ENCODE assay signal across 15 mouse cellular contexts in the genomic region with DNA sequence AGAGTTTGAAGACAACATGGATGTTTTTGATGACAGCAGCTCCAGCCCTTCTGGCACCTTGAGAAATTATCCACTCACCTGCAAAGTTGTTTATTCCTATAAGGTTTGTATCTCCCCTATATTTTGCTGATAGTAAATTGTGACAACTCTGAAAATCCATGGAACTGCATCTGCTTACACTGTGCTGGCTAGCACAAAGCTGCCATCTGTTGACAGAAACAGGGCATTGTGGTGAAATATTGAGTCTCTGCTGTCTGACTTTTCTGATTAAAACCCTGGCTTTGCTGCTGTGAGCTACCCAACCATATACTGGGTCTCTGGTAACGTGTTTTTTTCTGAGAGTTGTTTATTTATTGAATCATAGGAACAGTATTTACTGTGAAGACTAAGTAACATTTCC. TPM values are rescaled to one million over a fixed set of nuclear protein-coding genes. Genes with fewer than 3 reads are reported as not detected.
DNase-seq lines count a peak whose midpoint lies in the region; ATAC-seq and TF ChIP-seq lines count a peak whose summit lies in the region.
"Had no signal": no experiment of that assay in that cellular context is flagged by ENCODE, and none has a peak within 500 bp of the region (broad histone marks: within the 10 kb centered on the region; RNA-seq: fewer than 3 reads in every experiment).

No protein-coding gene starts in this region.

- H3K9me3 ChIP-seq in kidney, postnatal 0 days (replicated peaks; ENCODE audit: low read length) = no peaks in the 10 kb centered on the region
- H3K9me3 ChIP-seq in stomach, postnatal 0 days (ENCODE audit: control insufficient read depth, low read length) = no peaks in the 10 kb centered on the region
- H3K9me3 ChIP-seq: kidney, embryonic 15.5 days; limb, embryonic 15.5 days; neural tube, embryonic 13.5 days had no signal

- WGBS in kidney, postnatal 0 days = 73% methylated on average over 1 of the region's 1 CpGs
- WGBS in lung, adult 2 months = 63% methylated on average over 1 of the region's 1 CpGs
- WGBS in stomach, postnatal 0 days = 60% methylated on average over 1 of the region's 1 CpGs

- H3K4me2 ChIP-seq in kidney, postnatal 0 days (ENCODE audit: low read length) = no peak overlapping the region
- H3K4me2 ChIP-seq in stomach, postnatal 0 days (replicated peaks; ENCODE audit: low read depth) = no peak overlapping the region
- H3K4me2 ChIP-seq: kidney, embryonic 15.5 days; limb, embryonic 15.5 days; neural tube, embryonic 13.5 days had no signal

- TF ChIP-seq POLR2A in lung, adult 2 months (IDR thresholded peaks at IDR 0.05; ENCODE audit: borderline replicate concordance, extremely low read depth, low read depth, low read length) = no peak

- no peak for DNase-seq in kidney, postnatal 0 days (ENCODE audit: low spot score)
- DNase-seq in kidney, adult 8-10 months = no peak
- peak; percentile 20 for DNase-seq in lung, postnatal 10 days
- no peak for DNase-seq in lung, adult 2 months
- peak; percentile 29 for DNase-seq in adipocyte (ENCODE audit: low spot score)
- DNase-seq in stomach, postnatal 0 days (ENCODE audit: low spot score) = no peak
- DNase-seq in T-cell, adult 2 months (ENCODE audit: low spot score) = no peak
- DNase-seq: cerebellum, adult 9-10 months; embryo, embryonic 11 days; gastrocnemius, postnatal 14 days; heart, postnatal 36 days had no signal

- ATAC-seq in kidney, postnatal 0 days (replicated peaks; ENCODE audit: low FRiP score, low read depth) = no peak
- no peak for ATAC-seq in stomach, postnatal 0 days (ENCODE audit: low FRiP score, low TSS enrichment)
- ATAC-seq: forebrain, embryonic 16.5 days had no signal

- no peak overlapping the region for H3K27ac ChIP-seq in kidney, postnatal 0 days
- H3K27ac ChIP-seq in stomach, postnatal 0 days (replicated peaks) = no peak overlapping the region
- H3K27ac ChIP-seq: kidney, embryonic 15.5 days; limb, embryonic 15.5 days; neural tube, embryonic 13.5 days had no signal

- peaks cover 10% of the 10 kb centered on the region for H3K36me3 ChIP-seq in kidney, postnatal 0 days (ENCODE audit: insufficient read depth, low read length)
- peaks cover 3% of the 10 kb centered on the region; the same call in 1 of the 2 replicates for H3K36me3 ChIP-seq in stomach, postnatal 0 days (ENCODE audit: control insufficient read depth, insufficient read depth, low read length)

- no peak for TF ChIP-seq EP300 in stomach, postnatal 0 days (optimal IDR thresholded peaks at IDR 0.05)

- H3K27me3 ChIP-seq in kidney, postnatal 0 days (ENCODE audit: insufficient read depth, low read length) = no peaks in the 10 kb centered on the region
- H3K27me3 ChIP-seq in stomach, postnatal 0 days (ENCODE audit: control insufficient read depth, insufficient read depth, low read length) = no peaks in the 10 kb centered on the region
- H3K27me3 ChIP-seq: kidney, embryonic 15.5 days; limb, embryonic 15.5 days; neural tube, embryonic 13.5 days had no signal

- peak; percentile 52 for TF ChIP-seq CTCF in kidney, postnatal 0 days (IDR thresholded peaks at IDR 0.05; ENCODE audit: low read depth)
- TF ChIP-seq CTCF in lung, adult 2 months (IDR thresholded peaks at IDR 0.05; ENCODE audit: insufficient read depth, low read length) = no peak
- peak; percentile 58 for TF ChIP-seq CTCF in stomach, postnatal 0 days (IDR thresholded peaks at IDR 0.05; ENCODE audit: low read depth)

- no peaks in the 10 kb centered on the region for H3K4me1 ChIP-seq in kidney, postnatal 0 days (replicated peaks; ENCODE audit: insufficient read depth, low read length)
- peaks cover 1% of the 10 kb centered on the region for H3K4me1 ChIP-seq in lung, adult 2 months (ENCODE audit: control insufficient read depth, insufficient read depth, low read length)
- H3K4me1 ChIP-seq in stomach, postnatal 0 days (replicated peaks; ENCODE audit: control insufficient read depth, insufficient read depth) = no peaks in the 10 kb centered on the region
- H3K4me1 ChIP-seq: kidney, embryonic 15.5 days; neural tube, embryonic 13.5 days had no signal

- no peak overlapping the region for H3K9ac ChIP-seq in kidney, postnatal 0 days (ENCODE audit: low read depth, low read length)
- H3K9ac ChIP-seq in stomach, postnatal 0 days (ENCODE audit: low read length) = no peak overlapping the region
- H3K9ac ChIP-seq: kidney, embryonic 15.5 days; limb, embryonic 15.5 days; neural tube, embryonic 13.5 days had no signal

- H3K4me3 ChIP-seq in kidney, postnatal 0 days (replicated peaks; ENCODE audit: low read depth, low read length) = no peak overlapping the region
- H3K4me3 ChIP-seq in lung, adult 2 months (replicated peaks; ENCODE audit: extremely low read depth, low read depth, low read length) = no peak overlapping the region
- no peak overlapping the region for H3K4me3 ChIP-seq in stomach, postnatal 0 days (ENCODE audit: low read depth, low read length)
- H3K4me3 ChIP-seq: kidney, embryonic 15.5 days; limb, embryonic 15.5 days; neural tube, embryonic 13.5 days had no signal

RNA-seq across cellular contexts. Expression of a gene that starts 30.4 kb away (rescaled TPM):
- polyA plus RNA-seq in kidney, postnatal 0 days (2015; fragmentation: Nextera tagmentation; extraction: Ambion mirVana) = 16.0 and 17.0 TPM in 2 replicates
- polyA plus RNA-seq in lung, adult 2 months (2012; rRNA removed) = 23.3 and 28.5 TPM in 2 replicates
- 6.0 and 7.1 TPM in 2 replicates for polyA plus RNA-seq in stomach, postnatal 0 days (2015; fragmentation: Nextera tagmentation; extraction: Ambion mirVana)

RNA-seq across cellular contexts. Expression of a gene that starts 45.3 kb away (rescaled TPM):
- 74.1 and 74.6 TPM in 2 replicates for polyA plus RNA-seq in kidney, postnatal 0 days (2015; fragmentation: Nextera tagmentation; extraction: Ambion mirVana)
- polyA plus RNA-seq in lung, adult 2 months (2012; rRNA removed) = 104 and 107 TPM in 2 replicates
- polyA plus RNA-seq in stomach, postnatal 0 days (2015; fragmentation: Nextera tagmentation; extraction: Ambion mirVana) = 132 and 144 TPM in 2 replicates

Comparison
In these comparisons a context has a peak if more than half of its experiments do, and no peak if none do; other contexts are left out.
1. DNase-seq: peak in lung, postnatal 10 days (single experiment) and adipocyte (single experiment); none in kidney, postnatal 0 days (single experiment), kidney, adult 8-10 months (0 of 2), lung, adult 2 months (single experiment), stomach, postnatal 0 days (single experiment) and T-cell, adult 2 months (single experiment).